Mouse (Mus musculus): Measurements from ENCODE around the gene Josd2.

- TF ChIP-seq ELF1 (IDR thresholded peaks at IDR 0.05; ENCODE audit: low read depth, low read length) (no peak), CTCF (conservative IDR thresholded peaks at IDR 0.05 in 1 of 2, IDR thresholded peaks at IDR 0.05 in 1 of 2; ENCODE audit: low read depth in 2 of 2, low read length in 2 of 2) (no peak), ZMIZ1 (IDR thresholded peaks at IDR 0.05; ENCODE audit: low read depth, low read length) (no peak), MAZ (IDR thresholded peaks at IDR 0.05; ENCODE audit: low read depth, low read length) (no peak), UBTF (IDR thresholded peaks at IDR 0.05; ENCODE audit: low read depth, low read length) (no peak), MXI1 (IDR thresholded peaks at IDR 0.05; ENCODE audit: low read depth, low read length) (no peak), ZNF384 (IDR thresholded peaks at IDR 0.05; ENCODE audit: low read depth, low read length) (no peak), NELFE (IDR thresholded peaks at IDR 0.05; ENCODE audit: low read depth, low read length) (no peak)
Observed at GRCm38 (mm10) chr7:44472558-44472885, 4.7 kb downstream of the Josd2 start.

Measured in CH12.LX (cell line).